Mouse (Mus musculus) thymus, adult 2 months (tissue): ENCODE measurements around the gene Scn9a. TPM values are rescaled to one million over a fixed set of nuclear protein-coding genes. Genes with fewer than 3 reads are reported as not detected.

Experiments used
- DNase-seq: peaks from one replicate; pipeline ENCODE4 v3.0.0; 2021
- H3K27ac ChIP-seq: fragments of 200-500 bp; 2 replicates; pipeline ENCODE4 v1.5.1; 2012; ENCODE audit warnings: low read length, control low read depth; ENCODE audit not compliant: control insufficient read depth, insufficient read depth
- H3K27me3 ChIP-seq: fragments of 200-500 bp; 2 replicates; pipeline ENCODE4 v1.6.1; 2012; ENCODE audit warnings: mild to moderate bottlenecking, low read length, moderate library complexity, mixed read lengths; ENCODE audit not compliant: control insufficient read depth, insufficient read depth
- H3K36me3 ChIP-seq: fragments of 200-500 bp; 2 replicates; pipeline ENCODE4 v1.6.1; 2012; ENCODE audit warnings: mild to moderate bottlenecking, low read length, moderate library complexity; ENCODE audit not compliant: control insufficient read depth, insufficient read depth
- H3K4me1 ChIP-seq: fragments of 200-500 bp; replicated peaks from 2 replicates; pipeline ENCODE4 v1.6.1; 2012; ENCODE audit warnings: low read length; ENCODE audit not compliant: control insufficient read depth, insufficient read depth
- H3K4me3 ChIP-seq: fragments of 200-500 bp; 2 replicates; pipeline ENCODE4 v1.5.1; 2012; ENCODE audit warnings: mild to moderate bottlenecking, low read length, control low read depth, moderate library complexity; ENCODE audit not compliant: control insufficient read depth, insufficient read depth
- CTCF ChIP-seq: fragments of 200-500 bp; IDR thresholded peaks from 2 replicates; pipeline ENCODE4 v1.5.1; 2012; ENCODE audit warnings: mild to moderate bottlenecking, control low read depth, low read length, moderate library complexity, borderline replicate concordance; ENCODE audit not compliant: control insufficient read depth, poor library complexity, insufficient read depth; ENCODE audit errors: extremely low read depth
- POLR2A ChIP-seq: fragments of 200-500 bp; IDR thresholded peaks from 2 replicates; pipeline ENCODE4 v1.6.1; 2012; ENCODE audit warnings: mild to moderate bottlenecking, low read length, control low read depth, moderate library complexity; ENCODE audit not compliant: control insufficient read depth, poor library complexity, insufficient read depth; ENCODE audit errors: extremely low read depth
- WGBS: fragments of 180-500 bp; shearing (Covaris S2); methylation state at CpG from one replicate; pipeline ENCODE4 v1.1.7; 2018; 5-methylcytosine and 5-hydroxymethylcytosine counted together
- polyA plus RNA-seq: library from polyadenylated mRNA; depleted of rRNA; stranded (reverse); fragments of >200 nt; gene quantifications from 2 replicates; pipeline ENCODE4 v1.2.3, GENCODE M21; 2012

Gene Scn9a
- polyA plus RNA-seq, 1 experiment = 0.24 TPM

GRCm38 (mm10) chr2:66511424-66511823 lies 123.3 kb downstream of the Scn9a start:
- no peak for TF ChIP-seq POLR2A
- no peak for TF ChIP-seq CTCF
- H3K27me3 ChIP-seq = no peaks in the 10 kb centered on the region
- no peaks in the 10 kb centered on the region for H3K4me1 ChIP-seq
- DNase-seq = no peak
- no peak overlapping the region for H3K27ac ChIP-seq
- WGBS = 68% methylated on average over 2 of the region's 2 CpGs
- H3K4me3 ChIP-seq = no peak overlapping the region
- no peaks in the 10 kb centered on the region for H3K36me3 ChIP-seq

GRCm38 (mm10) chr2:66508032-66508431 lies 126.7 kb downstream of the Scn9a start:
- H3K4me3 ChIP-seq = no peak overlapping the region
- H3K27ac ChIP-seq = no peak overlapping the region
- no peaks in the 10 kb centered on the region for H3K4me1 ChIP-seq
- no peak for TF ChIP-seq POLR2A
- no peak for TF ChIP-seq CTCF
- no peak for DNase-seq
- no peaks in the 10 kb centered on the region for H3K27me3 ChIP-seq
- 76% methylated on average over 3 of the region's 3 CpGs for WGBS
- no peaks in the 10 kb centered on the region for H3K36me3 ChIP-seq

GRCm38 (mm10) chr2:66507616-66508015 lies 127.1 kb downstream of the Scn9a start:
- Histone ChIP-seq H3K4me1 (no peaks in the 10 kb centered on the region), H3K27ac (no peak overlapping the region), H3K36me3 (no peaks in the 10 kb centered on the region), H3K27me3 (no peaks in the 10 kb centered on the region), H3K4me3 (no peak overlapping the region)
- no peak for DNase-seq
- 94% methylated on average over 1 of the region's 1 CpGs for WGBS
- TF ChIP-seq CTCF = no peak

GRCm38 (mm10) chr2:66502158-66502557 lies 132.6 kb downstream of the Scn9a start:
- H3K4me3 ChIP-seq = no peak overlapping the region

GRCm38 (mm10) chr2:66494556-66494955 lies 140.2 kb downstream of the Scn9a start:
- no peak overlapping the region for H3K27ac ChIP-seq
- TF ChIP-seq POLR2A (no peak), CTCF (no peak)
- no peak overlapping the region for H3K4me3 ChIP-seq
- 87% methylated on average over 8 of the region's 8 CpGs for WGBS
- no peaks in the 10 kb centered on the region for H3K36me3 ChIP-seq
- H3K4me1 ChIP-seq = no peaks in the 10 kb centered on the region
- H3K27me3 ChIP-seq = no peaks in the 10 kb centered on the region
- no peak for DNase-seq

More at GRCm38 (mm10) chr2:66502158-66502557, 132.6 kb downstream of the Scn9a start:
- Histone ChIP-seq H3K27me3 (no peaks in the 10 kb centered on the region), H3K27ac (no peak overlapping the region), H3K36me3 (no peaks in the 10 kb centered on the region), H3K4me1 (no peaks in the 10 kb centered on the region)
- 85% methylated on average over 3 of the region's 3 CpGs for WGBS
- TF ChIP-seq CTCF (no peak), POLR2A (no peak)
- no peak for DNase-seq

GRCm38 (mm10) chr2:66478395-66478794 lies 156.4 kb downstream of the Scn9a start:
- no peak for DNase-seq
- H3K4me3 ChIP-seq = no peak overlapping the region
- H3K4me1 ChIP-seq = no peaks in the 10 kb centered on the region
- 80% methylated on average over 2 of the region's 2 CpGs for WGBS
- no peak for TF ChIP-seq POLR2A
- no peak for TF ChIP-seq CTCF
- H3K36me3 ChIP-seq = no peaks in the 10 kb centered on the region
- no peak overlapping the region for H3K27ac ChIP-seq
- no peaks in the 10 kb centered on the region for H3K27me3 ChIP-seq

GRCm38 (mm10) chr2:66473181-66473822 lies 161.5 kb downstream of the Scn9a start:
- Histone ChIP-seq H3K36me3 (no peaks in the 10 kb centered on the region), H3K27ac (no peak overlapping the region), H3K4me1 (no peaks in the 10 kb centered on the region), H3K27me3 (no peaks in the 10 kb centered on the region), H3K4me3 (no peak overlapping the region)
- 45% methylated on average over 3 of the region's 3 CpGs for WGBS
- TF ChIP-seq POLR2A (no peak), CTCF (no peak)
- DNase-seq = no peak
